Mouse (Mus musculus): Measurements from ENCODE around the gene Pnpla7. TPM values are rescaled to one million over a fixed set of nuclear protein-coding genes. Genes with fewer than 3 reads are reported as not detected.

The Pnpla7 gene
- polyA plus RNA-seq, 1 experiment from 2014 or later = 6.6 TPM

GRCm38 (mm10) chr2:25055409-25056155, 79.7 kb downstream of the Pnpla7 start:
- Histone ChIP-seq H3K9me3 (ENCODE audit: control insufficient read depth, low read length) (no peaks in the 10 kb centered on the region), H3K4me2 (ENCODE audit: low read depth, low read length) (peak overlapping the region; percentile 87), H3K4me3 (ENCODE audit: low read length) (peak overlapping the region; percentile 87; the same call in 1 of the 2 replicates), H3K4me1 (replicated peaks; ENCODE audit: control insufficient read depth, insufficient read depth, low read length) (peaks cover 10% of the 10 kb centered on the region), H3K9ac (ENCODE audit: low read length) (peak overlapping the region; percentile 83), H3K27me3 (ENCODE audit: control insufficient read depth, insufficient read depth, low read depth, low read length) (no peaks in the 10 kb centered on the region), H3K36me3 (ENCODE audit: control insufficient read depth, insufficient read depth, low read length) (no peaks in the 10 kb centered on the region; the same call in 1 of the 2 replicates), H3K27ac (ENCODE audit: low read length) (no peak overlapping the region)
- WGBS = 88% methylated on average over 21 of the region's 21 CpGs
- ATAC-seq (ENCODE audit: low read depth) = no peak

- H3K36me3 ChIP-seq (ENCODE audit: control insufficient read depth, insufficient read depth, low read length) = no peaks in the 10 kb centered on the region; the same call in 1 of the 2 replicates
- H3K27ac ChIP-seq (ENCODE audit: low read length) = no peak overlapping the region
- H3K9me3 ChIP-seq (ENCODE audit: control insufficient read depth, low read length) = no peaks in the 10 kb centered on the region
- ATAC-seq (ENCODE audit: low read depth) = no peak
- no peak overlapping the region for H3K9ac ChIP-seq (ENCODE audit: low read length)
- peaks cover 10% of the 10 kb centered on the region for H3K4me1 ChIP-seq (replicated peaks; ENCODE audit: control insufficient read depth, insufficient read depth, low read length)
- WGBS = 93% methylated on average over 7 of the region's 7 CpGs
- no peak overlapping the region for H3K4me2 ChIP-seq (ENCODE audit: low read depth, low read length)
- H3K4me3 ChIP-seq (ENCODE audit: low read length) = no peak overlapping the region
- no peaks in the 10 kb centered on the region for H3K27me3 ChIP-seq (ENCODE audit: control insufficient read depth, insufficient read depth, low read depth, low read length)
Observed at GRCm38 (mm10) chr2:25058926-25059325, 83.1 kb downstream of the Pnpla7 start.

- Histone ChIP-seq H3K36me3 (ENCODE audit: control insufficient read depth, insufficient read depth, low read length) (no peaks in the 10 kb centered on the region), H3K4me1 (replicated peaks; ENCODE audit: control insufficient read depth, insufficient read depth, low read length) (no peaks in the 10 kb centered on the region), H3K27me3 (ENCODE audit: control insufficient read depth, insufficient read depth, low read depth, low read length) (no peaks in the 10 kb centered on the region), H3K9me3 (ENCODE audit: control insufficient read depth, low read length) (no peaks in the 10 kb centered on the region), H3K4me2 (ENCODE audit: low read depth, low read length) (no peak overlapping the region), H3K9ac (ENCODE audit: low read length) (no peak overlapping the region), H3K4me3 (ENCODE audit: low read length) (no peak overlapping the region), H3K27ac (ENCODE audit: low read length) (no peak overlapping the region)
- no peak for ATAC-seq (ENCODE audit: low read depth)
- 89% methylated on average over 5 of the region's 5 CpGs for WGBS
Observed at GRCm38 (mm10) chr2:25063523-25063922, 87.7 kb downstream of the Pnpla7 start.

GRCm38 (mm10) chr2:25064285-25064684, 88.5 kb downstream of the Pnpla7 start:
- 97% methylated on average over 1 of the region's 1 CpGs for WGBS
- no peak overlapping the region for H3K27ac ChIP-seq (ENCODE audit: low read length)
- no peak overlapping the region for H3K4me3 ChIP-seq (ENCODE audit: low read length)
- H3K4me1 ChIP-seq (replicated peaks; ENCODE audit: control insufficient read depth, insufficient read depth, low read length) = no peaks in the 10 kb centered on the region
- ATAC-seq (ENCODE audit: low read depth) = no peak
- no peak overlapping the region for H3K4me2 ChIP-seq (ENCODE audit: low read depth, low read length)
- H3K9me3 ChIP-seq (ENCODE audit: control insufficient read depth, low read length) = no peaks in the 10 kb centered on the region
- H3K9ac ChIP-seq (ENCODE audit: low read length) = no peak overlapping the region
- H3K27me3 ChIP-seq (ENCODE audit: control insufficient read depth, insufficient read depth, low read depth, low read length) = no peaks in the 10 kb centered on the region
- H3K36me3 ChIP-seq (ENCODE audit: control insufficient read depth, insufficient read depth, low read length) = no peaks in the 10 kb centered on the region

GRCm38 (mm10) chr2:25065537-25065936, 89.7 kb downstream of the Pnpla7 start:
- Histone ChIP-seq H3K4me2 (ENCODE audit: low read depth, low read length) (no peak overlapping the region), H3K27me3 (ENCODE audit: control insufficient read depth, insufficient read depth, low read depth, low read length) (no peaks in the 10 kb centered on the region), H3K27ac (ENCODE audit: low read length) (no peak overlapping the region), H3K9ac (ENCODE audit: low read length) (no peak overlapping the region), H3K4me1 (replicated peaks; ENCODE audit: control insufficient read depth, insufficient read depth, low read length) (no peaks in the 10 kb centered on the region), H3K36me3 (ENCODE audit: control insufficient read depth, insufficient read depth, low read length) (no peaks in the 10 kb centered on the region), H3K4me3 (ENCODE audit: low read length) (no peak overlapping the region), H3K9me3 (ENCODE audit: control insufficient read depth, low read length) (no peaks in the 10 kb centered on the region)
- no peak for ATAC-seq (ENCODE audit: low read depth)

- Histone ChIP-seq H3K4me2 (ENCODE audit: low read depth, low read length) (no peak overlapping the region), H3K27me3 (ENCODE audit: control insufficient read depth, insufficient read depth, low read depth, low read length) (no peaks in the 10 kb centered on the region), H3K9me3 (ENCODE audit: control insufficient read depth, low read length) (no peaks in the 10 kb centered on the region), H3K4me3 (ENCODE audit: low read length) (no peak overlapping the region), H3K4me1 (replicated peaks; ENCODE audit: control insufficient read depth, insufficient read depth, low read length) (no peaks in the 10 kb centered on the region), H3K9ac (ENCODE audit: low read length) (no peak overlapping the region), H3K27ac (ENCODE audit: low read length) (no peak overlapping the region), H3K36me3 (ENCODE audit: control insufficient read depth, insufficient read depth, low read length) (no peaks in the 10 kb centered on the region)
- ATAC-seq (ENCODE audit: low read depth) = no peak
- WGBS = 83% methylated on average over 4 of the region's 4 CpGs
Observed at GRCm38 (mm10) chr2:25066552-25066951, 90.7 kb downstream of the Pnpla7 start.

GRCm38 (mm10) chr2:25069537-25069936, 93.7 kb downstream of the Pnpla7 start:
- H3K4me3 ChIP-seq (ENCODE audit: low read length) = no peak overlapping the region
- H3K9me3 ChIP-seq (ENCODE audit: control insufficient read depth, low read length) = no peaks in the 10 kb centered on the region
- H3K36me3 ChIP-seq (ENCODE audit: control insufficient read depth, insufficient read depth, low read length) = no peaks in the 10 kb centered on the region
- WGBS = 60% methylated on average over 4 of the region's 4 CpGs
- H3K4me1 ChIP-seq (replicated peaks; ENCODE audit: control insufficient read depth, insufficient read depth, low read length) = no peaks in the 10 kb centered on the region
- ATAC-seq (ENCODE audit: low read depth) = no peak
- no peak overlapping the region for H3K4me2 ChIP-seq (ENCODE audit: low read depth, low read length)
- H3K27me3 ChIP-seq (ENCODE audit: control insufficient read depth, insufficient read depth, low read depth, low read length) = no peaks in the 10 kb centered on the region
- no peak overlapping the region for H3K27ac ChIP-seq (ENCODE audit: low read length)
- no peak overlapping the region for H3K9ac ChIP-seq (ENCODE audit: low read length)

- 88% methylated on average over 4 of the region's 4 CpGs for WGBS
- H3K9me3 ChIP-seq (ENCODE audit: control insufficient read depth, low read length) = no peaks in the 10 kb centered on the region
Observed at GRCm38 (mm10) chr2:25072398-25072797, 96.6 kb downstream of the Pnpla7 start.

GRCm38 (mm10) chr2:25075506-25075905, 99.7 kb downstream of the Pnpla7 start:
- Histone ChIP-seq H3K4me3 (ENCODE audit: low read length) (no peak overlapping the region), H3K9me3 (ENCODE audit: control insufficient read depth, low read length) (no peaks in the 10 kb centered on the region), H3K27ac (ENCODE audit: low read length) (no peak overlapping the region), H3K27me3 (ENCODE audit: control insufficient read depth, insufficient read depth, low read depth, low read length) (no peaks in the 10 kb centered on the region), H3K9ac (ENCODE audit: low read length) (no peak overlapping the region), H3K36me3 (ENCODE audit: control insufficient read depth, insufficient read depth, low read length) (no peaks in the 10 kb centered on the region), H3K4me2 (ENCODE audit: low read depth, low read length) (no peak overlapping the region), H3K4me1 (replicated peaks; ENCODE audit: control insufficient read depth, insufficient read depth, low read length) (no peaks in the 10 kb centered on the region)
- 69% methylated on average over 4 of the region's 4 CpGs for WGBS
- no peak for ATAC-seq (ENCODE audit: low read depth)

More at GRCm38 (mm10) chr2:25072398-25072797, 96.6 kb downstream of the Pnpla7 start:
- H3K4me1 ChIP-seq (replicated peaks; ENCODE audit: control insufficient read depth, insufficient read depth, low read length) = no peaks in the 10 kb centered on the region
- no peak overlapping the region for H3K27ac ChIP-seq (ENCODE audit: low read length)
- no peak for ATAC-seq (ENCODE audit: low read depth)
- H3K9ac ChIP-seq (ENCODE audit: low read length) = no peak overlapping the region
- no peaks in the 10 kb centered on the region for H3K36me3 ChIP-seq (ENCODE audit: control insufficient read depth, insufficient read depth, low read length)
- H3K4me3 ChIP-seq (ENCODE audit: low read length) = no peak overlapping the region
- H3K27me3 ChIP-seq (ENCODE audit: control insufficient read depth, insufficient read depth, low read depth, low read length) = no peaks in the 10 kb centered on the region
- H3K4me2 ChIP-seq (ENCODE audit: low read depth, low read length) = no peak overlapping the region

Data from lung, embryonic 16.5 days (tissue).